Mouse (Mus musculus) heart, postnatal 0 days (tissue): Measurements from ENCODE around the gene 6430548M08Rik. TPM values are rescaled to one million over a fixed set of nuclear protein-coding genes. Genes with fewer than 3 reads are reported as not detected.

ENCODE experiments used
- ATAC-seq: fragments of 200-750 bp; cut with Nextera tagmentation; 2 replicates; pipeline ENCODE4 v1.8.0; 2017; ENCODE audit warnings: low read depth, moderate number of reproducible peaks, moderate library complexity; ENCODE audit not compliant: insufficient read depth
- DNase-seq: peaks from one replicate; pipeline ENCODE4 v3.0.0-alpha.2; 2016; ENCODE audit warnings: low spot score
- H3K27ac ChIP-seq: fragments of 300-500 bp; sonication (generic); 2 replicates; pipeline ENCODE4 v1.5.1; 2014; ENCODE audit warnings: low read depth, mild to moderate bottlenecking
- H3K27me3 ChIP-seq: fragments of 300-500 bp; sonication (generic); 2 replicates; pipeline ENCODE4 v1.6.1; 2014; ENCODE audit warnings: low read length, mixed read lengths; ENCODE audit not compliant: control insufficient read depth, insufficient read depth
- H3K36me3 ChIP-seq: fragments of 300-500 bp; sonication (generic); replicated peaks from 2 replicates; pipeline ENCODE4 v1.6.1; 2014; ENCODE audit warnings: low read length, mixed read lengths; ENCODE audit not compliant: control insufficient read depth, insufficient read depth
- H3K4me1 ChIP-seq: fragments of 300-500 bp; sonication (generic); 2 replicates; pipeline ENCODE4 v1.6.1; 2014; ENCODE audit warnings: antibody characterized with exemption; ENCODE audit not compliant: control insufficient read depth, insufficient read depth
- H3K4me2 ChIP-seq: fragments of 300-500 bp; sonication (generic); 2 replicates; pipeline ENCODE4 v1.6.1; 2014; ENCODE audit warnings: low read depth, mild to moderate bottlenecking, low read length, moderate library complexity
- H3K4me3 ChIP-seq: fragments of 300-500 bp; sonication (generic); 2 replicates; pipeline ENCODE4 v1.5.1; 2014; ENCODE audit warnings: low read depth, low read length
- H3K9ac ChIP-seq: fragments of 300-500 bp; sonication (generic); replicated peaks from 2 replicates; pipeline ENCODE4 v1.6.1; 2014; ENCODE audit warnings: low read depth, low read length, mixed read lengths
- H3K9me3 ChIP-seq: fragments of 300-500 bp; sonication (generic); replicated peaks from 2 replicates; pipeline ENCODE4 v1.6.1; 2016; ENCODE audit warnings: low read length; ENCODE audit not compliant: control insufficient read depth
- CTCF ChIP-seq: IDR thresholded peaks from 2 replicates; pipeline ENCODE4 v1.5.1; 2016; ENCODE audit warnings: antibody characterized with exemption, control low read depth, low read depth
- EP300 ChIP-seq: IDR thresholded peaks from 2 replicates; pipeline ENCODE4 v1.6.1; 2016; ENCODE audit warnings: antibody characterized with exemption, low read depth
- WGBS: fragments of 180-500 bp; shearing (Covaris S2); extraction: QIAGEN DNeasy Blood & Tissue Kit; methylation state at CpG from one replicate; pipeline ENCODE4 v1.1.7; 2014; 5-methylcytosine and 5-hydroxymethylcytosine counted together
- polyA plus RNA-seq: library from polyadenylated mRNA; unstranded; fragments of >200 nt; fragmentation: Nextera tagmentation; extraction: Ambion mirVana; gene quantifications from 2 replicates; pipeline ENCODE4 v1.2.1, GENCODE M21; 2015
- total RNA-seq: library from RNA; depleted of rRNA; stranded (reverse); fragments of >200 nt; gene quantifications from 2 replicates; pipeline ENCODE4 v1.2.3, GENCODE M21; 2014; ENCODE audit warnings: low replicate concordance

6430548M08Rik gene
- total and polyA plus RNA-seq, 2 experiments from 2014 or later, result 8.4 to 14.5 TPM

DNA sequence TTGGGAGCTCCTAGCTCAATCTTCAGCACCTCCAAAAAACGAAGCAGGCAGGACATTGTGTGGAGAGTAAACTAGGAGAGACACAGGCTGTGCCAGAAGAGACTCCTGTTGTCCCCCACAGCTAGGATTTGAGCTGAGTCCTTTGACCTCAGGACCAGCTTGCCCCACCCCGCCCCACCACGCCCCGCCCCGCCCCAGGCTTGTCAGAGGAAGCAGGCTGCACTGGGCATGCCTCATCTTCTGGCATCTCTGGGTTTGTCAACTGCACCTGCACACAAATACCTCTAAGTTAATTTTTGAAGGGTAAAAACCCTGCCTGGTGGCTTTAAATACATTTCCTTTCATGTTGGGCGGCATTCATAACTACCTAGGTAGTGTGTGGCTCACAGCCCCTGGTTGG is 87.4 kb downstream of the 6430548M08Rik start:
- 83% methylated on average over 6 of the region's 6 CpGs for WGBS
- Histone ChIP-seq H3K27ac (no peak overlapping the region), H3K4me3 (no peak overlapping the region), H3K9ac (no peak overlapping the region), H3K4me1 (peaks cover 9% of the 10 kb centered on the region; the same call in 1 of the 2 replicates), H3K36me3 (no peaks in the 10 kb centered on the region), H3K4me2 (no peak overlapping the region), H3K9me3 (peaks cover 4% of the 10 kb centered on the region; the same call in 1 of the 2 replicates), H3K27me3 (no peaks in the 10 kb centered on the region)
- no peak for ATAC-seq
- DNase-seq, result no peak
- TF ChIP-seq EP300 (no peak), CTCF (no peak)

DNA sequence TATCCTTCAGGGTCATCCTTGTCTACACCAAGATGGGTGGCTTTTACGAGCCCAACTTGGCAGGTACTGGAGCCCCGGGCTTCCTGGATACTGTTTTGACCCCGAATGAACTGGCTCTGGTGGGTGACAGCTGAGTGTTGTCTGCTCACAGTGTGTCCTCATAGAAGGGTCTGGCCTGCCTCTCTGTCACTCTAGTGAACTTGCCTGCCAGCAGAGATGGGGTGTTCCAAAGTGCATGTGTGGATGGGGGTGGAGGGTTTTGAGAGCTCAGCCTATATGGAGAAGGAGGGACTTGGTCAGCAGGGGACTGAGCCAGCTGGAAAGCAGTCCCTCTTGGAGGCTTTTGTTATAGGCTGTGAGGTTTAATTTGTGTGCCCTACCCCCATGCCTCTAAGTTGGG is 88.6 kb downstream of the 6430548M08Rik start:
- Histone ChIP-seq H3K9me3 (peaks cover 4% of the 10 kb centered on the region; the same call in 1 of the 2 replicates), H3K9ac (no peak overlapping the region), H3K27me3 (no peaks in the 10 kb centered on the region), H3K36me3 (no peaks in the 10 kb centered on the region), H3K27ac (no peak overlapping the region), H3K4me2 (no peak overlapping the region), H3K4me1 (peaks cover 9% of the 10 kb centered on the region; the same call in 1 of the 2 replicates), H3K4me3 (no peak overlapping the region)
- WGBS, result 16% methylated on average over 3 of the region's 3 CpGs
- DNase-seq, result peak; percentile 75
- peak; percentile 74 for ATAC-seq
- TF ChIP-seq EP300, result 0 out of 2 replicates have a peak, but pooled peaks have one; percentile 36
- TF ChIP-seq CTCF, result no peak

DNA sequence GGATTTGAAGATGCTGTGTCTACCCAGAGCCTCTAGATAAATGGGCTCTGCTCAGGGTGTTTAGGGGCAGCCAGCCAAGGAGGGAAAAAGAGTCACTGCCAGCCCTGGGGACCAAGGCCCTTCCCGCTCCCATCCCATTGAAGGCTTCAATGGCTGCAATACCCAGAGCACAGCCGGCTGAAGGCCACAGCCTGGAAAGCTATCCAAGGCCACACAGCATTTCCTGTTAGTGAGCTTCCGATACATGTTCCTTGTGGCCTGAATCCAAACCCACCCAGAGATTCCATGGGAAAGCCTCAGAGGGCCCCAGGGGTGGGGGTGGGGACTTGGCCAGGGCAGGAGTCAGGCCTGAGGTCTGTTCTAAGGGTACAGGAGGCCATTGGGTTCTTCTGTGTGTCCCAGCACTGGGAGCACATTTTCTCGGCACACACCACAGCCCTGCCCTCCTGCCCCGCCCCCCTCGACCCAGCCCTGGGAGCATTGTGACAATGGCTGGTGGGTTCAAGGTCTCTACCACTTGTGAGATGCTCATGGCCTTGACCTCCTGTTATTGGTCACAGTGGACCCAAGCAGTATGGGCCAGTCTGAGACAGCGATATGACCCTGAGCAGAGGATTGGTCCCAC is 90.9 kb downstream of the 6430548M08Rik start:
- no peaks in the 10 kb centered on the region for H3K27me3 ChIP-seq
- no peak overlapping the region for H3K4me2 ChIP-seq
- H3K36me3 ChIP-seq, result no peaks in the 10 kb centered on the region
- peak overlapping the region; percentile 48 for H3K27ac ChIP-seq
- peak; percentile 54; the same call in 1 of the 2 replicates for TF ChIP-seq EP300
- no peak for TF ChIP-seq CTCF
- 57% methylated on average over 7 of the region's 7 CpGs for WGBS
- ATAC-seq, result peak; percentile 43; the same call in 1 of the 2 replicates
- peak; percentile 72 for DNase-seq
- 0 out of 2 replicates have a peak overlapping the region, but pooled peaks have one; percentile 15 for H3K9ac ChIP-seq
- H3K4me3 ChIP-seq, result no peak overlapping the region
- peaks cover 9% of the 10 kb centered on the region; the same call in 1 of the 2 replicates for H3K4me1 ChIP-seq
- H3K9me3 ChIP-seq, result peaks cover under 1% of the 10 kb centered on the region; the same call in 1 of the 2 replicates

DNA sequence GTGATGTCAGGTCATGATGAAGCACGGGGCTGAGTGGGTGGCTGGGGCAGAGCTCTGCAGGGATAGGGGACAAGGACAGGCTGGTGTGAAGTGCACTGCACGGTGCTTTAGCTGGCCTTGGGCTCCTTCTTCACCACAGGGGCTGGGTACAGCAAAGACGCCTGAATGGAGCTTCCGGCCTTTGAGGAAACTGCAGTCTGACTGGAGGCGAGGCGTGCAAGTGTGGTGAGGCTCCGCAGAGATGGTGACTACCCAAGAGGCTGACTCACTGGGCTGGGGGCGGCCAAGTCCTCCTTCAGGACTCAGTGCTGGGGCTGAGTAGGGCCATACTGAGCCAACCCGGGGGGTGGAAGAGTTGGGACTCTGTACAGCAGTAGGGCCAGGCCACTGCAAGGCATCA is 92.0 kb downstream of the 6430548M08Rik start:
- no peak overlapping the region for H3K9ac ChIP-seq
- TF ChIP-seq EP300 (no peak), CTCF (no peak)
- WGBS, result 81% methylated on average over 9 of the region's 9 CpGs
- no peaks in the 10 kb centered on the region for H3K9me3 ChIP-seq
- H3K4me2 ChIP-seq, result no peak overlapping the region
- H3K4me1 ChIP-seq, result peaks cover 16% of the 10 kb centered on the region; the same call in 1 of the 2 replicates
- no peaks in the 10 kb centered on the region for H3K27me3 ChIP-seq
- no peak for ATAC-seq
- H3K36me3 ChIP-seq, result no peaks in the 10 kb centered on the region
- H3K4me3 ChIP-seq, result no peak overlapping the region
- H3K27ac ChIP-seq, result no peak overlapping the region
- no peak for DNase-seq

DNA sequence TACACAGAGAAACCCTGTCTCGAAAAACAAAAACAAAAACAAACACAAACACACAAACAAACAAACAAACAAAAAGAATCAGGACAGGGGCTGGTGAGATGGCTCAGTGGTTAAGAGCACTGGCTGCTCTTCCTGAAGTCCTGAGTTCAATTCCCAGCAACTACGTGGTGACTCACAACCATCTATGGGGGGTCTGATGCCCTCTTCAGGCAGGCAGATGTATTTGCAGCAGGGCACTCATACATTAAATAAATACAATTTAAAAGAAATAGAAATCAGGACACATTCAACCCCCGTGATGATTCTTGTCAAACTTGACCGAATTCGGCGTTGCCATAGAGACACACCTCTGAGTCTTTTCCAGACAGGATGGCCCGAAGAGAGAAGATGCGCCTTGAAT is 93.4 kb downstream of the 6430548M08Rik start:
- Histone ChIP-seq H3K4me2 (no peak overlapping the region), H3K4me1 (peaks cover 22% of the 10 kb centered on the region), H3K27ac (no peak overlapping the region), H3K27me3 (no peaks in the 10 kb centered on the region), H3K9me3 (no peaks in the 10 kb centered on the region), H3K9ac (no peak overlapping the region), H3K4me3 (no peak overlapping the region), H3K36me3 (no peaks in the 10 kb centered on the region)
- DNase-seq (no peak), ATAC-seq (no peak)
- WGBS, result 90% methylated on average over 8 of the region's 8 CpGs
- TF ChIP-seq EP300, result no peak
- no peak for TF ChIP-seq CTCF
